Mouse (Mus musculus): Measurements from ENCODE around the gene 9230112D13Rik.

Gene 9230112D13Rik

DNA sequence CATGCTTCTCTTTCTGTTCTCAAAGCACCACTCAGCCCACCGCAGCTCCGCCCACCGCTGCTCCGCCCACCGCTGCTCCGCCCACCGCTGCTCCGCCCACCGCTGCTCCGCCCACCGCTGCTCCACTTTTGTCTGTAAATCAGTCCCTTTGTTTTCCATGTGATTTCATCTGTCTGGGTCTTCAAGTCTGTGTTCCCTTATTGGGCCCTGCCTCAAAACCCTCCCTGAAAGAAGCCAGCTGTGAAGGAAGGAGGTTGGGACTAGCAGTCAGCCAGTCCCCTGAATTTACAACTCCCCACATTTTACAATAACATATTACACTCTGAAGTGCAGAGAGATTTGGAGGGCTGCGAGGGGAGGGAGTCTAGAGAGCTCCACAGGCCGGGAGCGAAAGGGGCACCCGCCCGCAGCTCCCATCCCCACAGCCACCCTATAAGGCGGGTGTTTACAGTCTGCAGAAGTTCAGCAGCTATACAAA is 18.1 kb upstream of the 9230112D13Rik start:
- peak; percentile 63 for DNase-seq (ENCODE audit: low spot score)

DNA sequence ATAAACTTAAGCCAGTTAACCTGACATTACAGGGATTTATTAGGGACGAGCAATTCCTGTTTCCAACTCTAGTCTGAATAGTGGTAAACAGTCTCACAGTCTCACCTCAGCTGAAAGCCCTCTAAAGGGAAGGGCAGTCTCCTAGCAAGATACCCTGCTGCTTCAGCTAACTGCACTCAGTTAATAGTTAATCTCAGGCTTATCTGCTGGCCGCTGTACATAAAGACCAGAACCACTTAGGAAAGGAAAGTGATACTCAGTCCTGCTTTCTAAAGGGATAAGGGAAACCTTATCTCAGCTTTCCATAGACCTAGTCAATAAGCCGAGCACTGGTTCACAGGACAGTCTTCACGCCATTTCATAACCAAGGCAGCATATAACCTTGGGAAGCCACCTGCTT is 13.3 kb upstream of the 9230112D13Rik start:
- DNase-seq (ENCODE audit: low spot score): no peak

- DNase-seq (ENCODE audit: low spot score): no peak
These were observed 10.9 kb upstream of the 9230112D13Rik start for GRCm38 (mm10) chr14:34533537-34533936.

DNA sequence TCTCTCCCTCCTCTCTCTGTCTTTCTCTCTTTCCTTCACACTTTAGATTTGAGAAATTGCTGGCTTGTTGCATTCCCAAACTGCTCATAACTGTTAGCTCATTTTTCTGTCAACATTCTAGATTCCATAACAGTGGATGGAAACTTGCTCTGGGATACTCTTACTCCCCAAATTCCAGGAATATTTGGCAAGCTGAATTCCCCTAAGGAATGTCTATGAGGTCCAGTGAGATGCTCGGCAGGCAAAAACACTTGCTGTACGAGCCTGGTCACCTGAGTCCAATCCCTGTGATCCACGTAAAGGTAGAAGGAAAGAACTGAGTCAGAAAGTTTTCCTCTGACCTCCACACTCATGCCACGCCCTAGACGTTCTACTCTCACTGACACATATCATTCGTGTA is 9.9 kb upstream of the 9230112D13Rik start:
- no peak for DNase-seq (ENCODE audit: low spot score)

GRCm38 (mm10) chr14:34528804-34529203 is 6.2 kb upstream of the 9230112D13Rik start:
- DNase-seq (ENCODE audit: low spot score): no peak

GRCm38 (mm10) chr14:34517959-34518544 is 4.5 kb downstream of the 9230112D13Rik start:
- DNase-seq (ENCODE audit: low spot score): no peak

DNA sequence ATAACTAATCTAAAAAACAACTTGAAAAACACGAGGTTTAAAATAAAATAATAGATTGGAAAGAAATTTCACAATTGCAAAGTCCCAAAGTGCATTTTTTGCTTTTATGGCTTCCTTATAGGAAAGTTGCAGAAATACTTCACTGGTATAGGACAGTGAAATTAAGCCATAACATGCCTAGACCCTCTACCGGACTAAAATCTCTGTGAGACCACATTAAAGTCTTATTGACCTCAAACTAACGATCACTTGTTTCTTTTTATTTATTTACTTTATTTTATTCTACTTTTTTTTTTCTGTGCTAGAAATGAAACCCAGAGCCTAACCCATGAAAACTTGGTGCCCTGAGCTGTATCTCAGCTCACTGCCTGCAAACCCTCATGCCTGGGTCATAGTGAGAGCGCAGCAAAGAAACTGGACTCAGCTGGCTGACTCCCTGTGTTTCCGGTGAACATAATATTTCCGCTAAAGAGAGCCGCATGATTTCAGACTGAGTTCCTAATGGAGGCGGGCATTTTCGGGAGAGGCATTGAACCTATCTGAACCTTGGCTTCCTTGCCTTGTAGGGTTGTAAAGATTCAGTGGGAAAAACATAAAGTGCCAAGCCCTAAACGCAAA is 5.5 kb downstream of the 9230112D13Rik start:
- DNase-seq (ENCODE audit: low spot score): no peak

DNA sequence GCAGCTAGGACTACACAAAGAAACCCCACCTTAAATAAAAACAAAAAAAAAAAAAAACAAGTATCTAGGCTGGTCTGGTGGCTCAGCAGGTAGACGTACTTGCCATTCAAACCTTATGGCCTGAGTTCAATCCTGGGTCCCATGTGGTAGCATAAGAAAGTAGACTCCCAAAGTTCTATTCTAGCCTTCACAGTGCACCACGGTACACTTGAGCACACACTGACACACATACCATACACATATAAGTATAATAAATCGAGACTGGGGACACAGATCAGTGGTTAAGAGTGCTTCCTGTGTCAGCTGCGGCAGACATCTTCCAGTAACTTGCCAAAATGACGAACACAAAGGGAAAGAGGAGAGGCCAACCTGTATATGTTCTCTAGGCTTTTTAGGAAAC is 6.7 kb downstream of the 9230112D13Rik start:
- DNase-seq (ENCODE audit: low spot score): no peak

- no peak for DNase-seq (ENCODE audit: low spot score)
These were observed 8.5 kb downstream of the 9230112D13Rik start for GRCm38 (mm10) chr14:34514120-34514519.

GRCm38 (mm10) chr14:34512602-34513001 is 10.0 kb downstream of the 9230112D13Rik start:
- no peak for DNase-seq (ENCODE audit: low spot score)

- DNase-seq (ENCODE audit: low spot score): no peak
These were observed 10.7 kb downstream of the 9230112D13Rik start for GRCm38 (mm10) chr14:34511901-34512300.

- DNase-seq (ENCODE audit: low spot score): no peak
These were observed 13.7 kb downstream of the 9230112D13Rik start for GRCm38 (mm10) chr14:34508842-34509439.

DNA sequence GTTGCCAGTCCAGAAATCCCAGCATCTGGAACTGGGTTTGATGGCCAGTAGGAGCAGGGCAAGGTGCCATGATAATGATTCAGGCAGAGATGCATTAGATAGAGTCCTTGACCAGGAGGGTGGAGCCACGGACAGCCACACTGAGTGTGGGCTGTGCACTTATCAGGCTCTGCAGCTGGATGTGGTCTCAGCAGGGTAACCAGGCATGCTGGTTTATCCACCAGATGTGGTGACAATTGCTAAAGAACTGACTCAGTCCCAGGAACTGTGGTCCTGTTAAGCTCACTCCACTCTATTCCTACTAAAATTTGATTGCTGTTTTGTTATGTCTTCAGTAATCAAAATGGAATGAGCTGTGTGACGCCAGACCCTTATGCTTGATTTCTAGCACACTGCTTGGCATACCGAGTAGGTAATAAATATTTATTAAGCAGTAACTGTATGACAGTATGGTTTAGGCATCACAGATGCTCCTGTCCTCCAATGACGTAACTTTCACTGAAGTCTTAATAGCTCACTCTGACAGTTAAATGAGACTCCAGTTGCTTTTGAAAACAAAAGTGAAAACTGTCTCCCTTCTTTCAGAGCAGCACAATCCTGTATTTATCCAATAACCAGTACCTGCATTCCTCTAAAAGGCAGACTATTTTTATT is 14.3 kb downstream of the 9230112D13Rik start:
- DNase-seq (ENCODE audit: low spot score): no peak

DNA sequence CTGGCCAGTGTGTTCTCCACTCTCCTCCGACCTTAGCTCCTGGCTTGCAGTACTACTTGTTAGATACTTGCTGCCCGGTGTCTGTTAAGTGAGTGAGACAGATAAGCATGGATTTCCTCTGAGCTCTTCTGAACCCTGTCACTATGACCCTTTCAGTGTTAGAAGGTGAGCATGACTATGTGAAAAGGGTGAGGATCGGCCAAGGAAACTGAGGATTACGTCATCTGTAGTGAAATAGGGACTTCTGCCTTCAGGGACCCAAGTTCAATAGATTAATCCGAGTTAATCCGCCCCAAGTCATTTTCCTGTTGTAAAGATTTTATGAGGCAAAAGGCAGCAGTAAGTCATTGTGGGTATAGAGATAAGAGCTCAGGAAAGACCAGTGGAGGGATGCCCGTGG is 17.3 kb downstream of the 9230112D13Rik start:
- DNase-seq (ENCODE audit: low spot score): no peak

DNA sequence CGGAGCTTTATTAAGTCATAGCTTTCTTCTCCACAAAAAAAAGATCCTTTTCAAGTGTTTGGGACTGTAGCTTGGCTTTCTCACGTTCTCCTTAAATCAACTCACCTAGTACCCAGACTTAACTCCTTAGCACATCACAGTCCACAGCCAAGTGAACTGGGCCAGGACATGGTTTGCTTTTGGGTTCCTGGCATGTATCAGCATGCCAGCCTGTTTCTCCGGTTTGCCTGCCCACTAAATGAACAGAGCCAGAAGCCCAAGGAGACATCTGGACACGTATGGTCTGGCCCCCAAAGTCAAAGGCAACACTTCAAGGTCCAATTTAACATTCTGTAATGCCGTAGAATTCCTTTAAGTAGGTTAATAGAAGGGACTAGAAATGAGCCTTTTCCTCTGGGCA is 18.2 kb downstream of the 9230112D13Rik start:
- DNase-seq (ENCODE audit: low spot score): no peak

DNA sequence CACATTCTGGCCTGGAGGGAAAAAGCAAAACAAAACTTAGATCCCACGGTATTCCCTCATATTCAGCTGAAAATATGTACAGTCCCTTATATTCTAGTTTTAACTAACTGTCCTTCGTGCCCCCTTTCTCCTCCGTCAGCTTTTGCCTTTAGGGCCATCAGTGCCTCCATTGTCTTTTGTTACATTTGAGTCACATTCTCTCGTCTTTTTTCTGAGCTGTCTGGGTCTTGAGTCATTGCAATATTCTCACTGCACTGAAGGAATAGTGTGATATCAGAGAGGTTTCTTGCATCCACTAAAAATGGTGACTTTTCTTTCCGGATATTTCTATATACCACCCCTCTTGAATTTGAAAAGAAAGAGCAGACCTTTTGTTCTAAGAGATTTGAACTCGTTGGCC is 18.8 kb downstream of the 9230112D13Rik start:
- DNase-seq (ENCODE audit: low spot score): no peak

DNA sequence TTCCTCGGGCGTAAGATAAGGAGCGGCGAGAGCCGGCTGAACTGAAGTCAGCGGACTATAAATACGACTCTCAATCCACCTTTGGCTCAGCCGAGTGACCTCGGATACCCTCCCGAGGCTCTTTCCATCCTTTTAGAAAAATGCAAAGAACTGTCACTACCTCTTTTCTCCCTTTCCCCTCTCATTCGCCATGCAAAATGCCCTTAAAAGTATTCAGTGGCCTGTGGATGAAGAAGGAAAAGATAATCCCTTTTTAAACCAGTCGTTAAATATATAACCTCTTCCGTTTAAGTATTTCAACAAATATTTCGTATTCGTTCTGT is 19.3 kb downstream of the 9230112D13Rik start, which contains the start of gene Bmpr1a:
Bmpr1a (minus strand) TSS at position 17 of the 323 bp plus-strand sequence.
- DNase-seq (ENCODE audit: low spot score): no peak

- DNase-seq (ENCODE audit: low spot score): peak; percentile 79
These were observed 19.9 kb downstream of the 9230112D13Rik start for GRCm38 (mm10) chr14:34502475-34503324.

DNA sequence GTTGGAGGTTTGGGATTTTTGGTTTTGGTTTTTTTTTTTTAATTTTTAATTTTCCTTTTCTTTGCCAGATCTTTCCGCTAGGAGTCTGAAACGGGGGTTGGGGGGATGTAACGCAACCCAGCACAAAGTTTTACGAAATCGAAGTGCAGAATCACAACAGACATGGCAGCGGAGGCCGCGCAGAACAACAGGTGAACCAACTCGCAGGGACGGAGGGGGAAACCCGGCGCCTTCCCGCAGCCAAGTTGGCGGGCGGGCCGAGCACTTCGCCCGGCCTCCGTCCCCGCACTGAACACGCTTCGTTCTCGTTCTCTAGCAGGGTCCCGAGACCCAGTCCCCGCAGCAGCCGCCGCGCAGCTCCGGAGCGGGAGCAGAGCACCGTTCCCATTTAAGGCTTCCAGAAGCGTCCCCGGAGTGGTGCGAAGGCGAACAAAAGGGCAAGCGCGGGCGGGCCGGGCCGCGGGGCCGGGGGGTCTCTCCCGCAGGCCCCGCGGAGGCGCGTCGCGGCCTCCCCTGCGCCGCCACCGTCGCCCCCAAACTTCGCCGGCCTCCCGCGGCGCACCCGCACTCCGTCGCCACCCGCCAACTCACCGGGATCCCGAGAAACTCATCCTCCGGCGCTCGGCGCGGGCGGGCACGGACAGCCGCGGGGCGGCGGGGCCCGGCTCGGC is 20.7 kb downstream of the 9230112D13Rik start:
- peak; percentile 43 for DNase-seq (ENCODE audit: low spot score)

GRCm38 (mm10) chr14:34501447-34501803 is 21.2 kb downstream of the 9230112D13Rik start:
- no peak for DNase-seq (ENCODE audit: low spot score)

- DNase-seq (ENCODE audit: low spot score): no peak
These were observed 22.3 kb downstream of the 9230112D13Rik start for GRCm38 (mm10) chr14:34500309-34500708.

- DNase-seq (ENCODE audit: low spot score): no peak
These were observed 22.9 kb downstream of the 9230112D13Rik start for GRCm38 (mm10) chr14:34499664-34500063.

All from ovary, postnatal 14 days (tissue).